Mouse (Mus musculus): Measurements from ENCODE around the gene Sgms2.

Sgms2 gene

GRCm38 (mm10) chr3:131302452-131303319, 188.5 kb downstream of the Sgms2 start, which contains the start of gene Cyp2u1:
Gene Cyp2u1 (minus strand): TSS chr3:131303227.
- peak; percentile 88 for DNase-seq

DNA sequence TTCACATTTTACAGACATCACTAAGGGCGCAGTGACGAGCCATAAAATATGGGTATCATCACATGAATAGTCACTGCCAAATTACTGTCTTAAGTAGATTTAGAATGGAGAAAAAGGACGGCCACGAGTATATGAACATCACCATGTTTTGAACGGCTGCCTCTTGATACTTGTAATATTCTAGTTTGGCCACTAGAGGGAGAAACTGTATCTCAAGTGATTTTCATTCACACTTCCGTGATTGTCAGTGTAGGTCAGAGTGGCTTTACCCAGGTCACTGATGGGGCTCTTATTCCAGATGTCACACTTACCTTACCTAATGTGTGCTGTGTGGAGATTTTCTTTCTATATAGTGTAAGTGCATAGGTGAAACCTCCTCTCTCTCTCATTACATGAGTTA, 191.3 kb downstream of the Sgms2 start:
- no peak for DNase-seq

- no peak for DNase-seq
Measured at GRCm38 (mm10) chr3:131299078-131299477, 192.1 kb downstream of the Sgms2 start.

- no peak for DNase-seq
Measured at GRCm38 (mm10) chr3:131296893-131297292, 194.3 kb downstream of the Sgms2 start.

GRCm38 (mm10) chr3:131295513-131296200, 195.6 kb downstream of the Sgms2 start:
- no peak for DNase-seq

- DNase-seq: no peak
Measured at GRCm38 (mm10) chr3:131294503-131294902, 196.7 kb downstream of the Sgms2 start.

DNA sequence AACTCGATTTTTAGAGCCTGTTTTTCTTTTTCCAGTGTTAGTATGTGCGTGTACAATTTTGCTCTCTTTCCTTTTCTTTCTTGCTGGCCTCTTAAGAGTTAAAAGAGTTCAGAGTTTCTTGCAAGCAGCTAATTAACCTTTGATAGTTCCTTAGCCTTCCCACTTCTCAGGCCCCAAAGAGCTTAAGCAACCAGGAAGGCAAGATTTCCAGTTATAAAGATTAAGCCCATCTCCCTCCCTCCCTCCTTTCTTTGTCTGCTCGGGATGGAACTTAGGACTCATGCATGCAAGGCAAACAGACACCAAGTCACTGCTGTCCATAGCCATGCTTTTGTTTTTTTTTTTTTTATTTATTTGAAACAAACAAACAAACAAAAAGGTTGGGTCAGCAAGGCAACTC, 198.3 kb downstream of the Sgms2 start:
- no peak for DNase-seq

GRCm38 (mm10) chr3:131292349-131292748, 198.9 kb downstream of the Sgms2 start:
- no peak for DNase-seq

GRCm38 (mm10) chr3:131291890-131292289, 199.3 kb downstream of the Sgms2 start:
- no peak for DNase-seq

GRCm38 (mm10) chr3:131274151-131274550, 217.1 kb downstream of the Sgms2 start:
- no peak for DNase-seq

DNA sequence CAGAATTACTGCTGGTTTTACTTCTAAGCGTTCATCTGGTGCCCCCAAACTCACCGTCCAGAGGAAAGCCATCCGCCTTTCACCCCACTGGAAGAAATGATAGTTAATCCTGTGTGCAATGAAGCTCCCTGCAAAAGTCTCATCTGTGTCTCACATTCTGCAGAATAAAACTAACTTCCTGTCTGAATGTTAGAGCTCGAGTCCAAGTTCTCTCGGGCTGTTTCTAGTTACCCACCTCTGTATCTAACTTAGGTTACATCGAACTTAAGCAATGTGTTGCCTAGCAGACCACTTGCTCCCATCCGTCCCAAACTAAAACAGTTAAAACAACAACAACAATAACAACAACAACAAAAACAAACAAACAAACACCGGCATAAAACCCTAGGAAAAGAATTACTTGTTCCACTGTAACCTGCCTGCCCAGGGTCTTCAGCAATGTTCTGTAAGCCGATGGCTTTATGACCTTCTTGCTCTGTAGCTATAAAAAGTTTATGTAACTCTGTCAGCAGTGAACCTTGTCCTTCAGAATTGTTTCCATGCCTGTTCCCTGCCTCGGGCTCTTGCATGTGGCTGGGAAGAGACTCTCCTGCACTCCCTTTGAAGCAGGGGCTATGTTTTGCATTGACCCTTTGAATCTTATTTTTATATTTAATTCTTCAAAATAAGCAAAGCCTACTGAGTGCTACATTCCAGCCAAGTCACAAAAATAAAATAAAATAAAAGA, 218.7 kb downstream of the Sgms2 start:
- no peak for DNase-seq

DNA sequence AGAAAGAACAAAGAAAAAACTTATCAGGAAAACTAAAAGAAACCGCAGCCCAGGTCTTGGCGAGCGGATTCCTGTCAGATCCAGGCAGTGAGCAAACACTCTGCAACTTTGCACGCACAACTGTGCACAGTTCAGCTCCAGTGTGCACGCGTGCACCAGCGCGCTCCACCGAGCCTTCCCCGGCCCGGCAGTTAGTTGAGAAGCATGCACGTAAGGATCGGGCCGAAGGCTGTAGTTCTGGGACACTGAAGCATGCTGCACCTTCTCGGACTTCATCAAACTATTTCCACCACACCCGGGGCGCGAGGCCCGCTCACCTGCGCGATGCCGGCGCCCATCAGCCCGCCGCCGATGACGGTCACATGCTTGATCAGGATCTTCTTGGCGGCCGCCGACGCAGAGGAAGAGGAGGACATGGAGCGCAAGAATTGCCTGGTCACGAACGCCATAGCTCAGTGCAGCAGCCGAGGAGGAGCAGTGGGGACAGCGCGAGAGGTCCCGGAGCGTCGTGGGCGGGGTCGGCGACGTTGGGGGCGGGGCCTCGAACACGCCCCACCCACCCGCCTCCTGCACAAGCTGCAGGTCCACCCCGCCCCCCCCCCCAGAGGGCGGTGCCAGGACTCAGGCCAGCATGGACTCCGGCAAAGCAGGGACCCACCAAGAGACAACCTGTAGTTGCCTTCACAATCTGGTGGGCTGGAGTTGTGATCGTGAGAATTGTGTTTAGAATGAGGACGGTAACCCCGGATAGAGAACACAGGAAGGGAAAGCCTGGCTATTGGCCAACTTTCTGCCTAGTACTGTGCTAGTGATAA, 219.4 kb downstream of the Sgms2 start, which contains the start of gene Hadh:
Hadh (minus strand) TSS at position 543 of the 815 bp plus-strand sequence.
- DNase-seq: peak; percentile 90

- peak; percentile 50 for DNase-seq
Measured at GRCm38 (mm10) chr3:131271157-131271556, 220.1 kb downstream of the Sgms2 start.

DNA sequence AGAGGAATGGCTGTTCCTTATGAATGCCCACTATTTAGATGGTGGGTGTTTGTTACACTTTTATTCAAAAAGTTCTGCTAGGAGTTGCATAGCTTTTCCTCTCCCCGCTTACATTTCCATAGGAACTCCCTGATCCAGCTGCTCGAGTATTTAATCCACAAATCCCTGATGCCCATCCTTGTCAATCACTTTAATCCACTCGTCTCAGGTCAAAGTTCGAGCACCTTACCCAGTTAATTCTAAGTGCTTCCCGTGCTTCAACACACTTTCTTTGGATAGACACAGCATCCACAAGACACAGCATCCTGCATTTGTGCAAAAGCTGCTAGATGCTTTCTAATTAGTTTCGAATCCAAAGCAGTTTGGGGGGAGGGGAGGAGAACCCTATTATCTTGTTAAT, 220.8 kb downstream of the Sgms2 start:
- no peak for DNase-seq
